Mouse (Mus musculus) midbrain, embryonic 11.5 days (tissue): ENCODE measurements around the gene Mlxipl. TPM values are rescaled to one million over a fixed set of nuclear protein-coding genes. Genes with fewer than 3 reads are reported as not detected.

Experiments
- ATAC-seq: fragments of 200-750 bp; cut with Nextera tagmentation; 2 replicates; pipeline ENCODE4 v1.8.0; 2017; ENCODE audit warnings: moderate TSS enrichment, moderate library complexity; ENCODE audit not compliant: low FRiP score
- DNase-seq: peaks from one replicate; pipeline ENCODE4 v3.0.0; 2015; ENCODE audit warnings: low spot score; ENCODE audit errors: missing footprints
- H3K27ac ChIP-seq: fragments of 300-500 bp; sonication (generic); 2 replicates; pipeline ENCODE4 v1.5.1; 2014; ENCODE audit warnings: low read depth, low read length
- H3K27me3 ChIP-seq: fragments of 300-500 bp; sonication (generic); 2 replicates; pipeline ENCODE4 v1.6.1; 2014; ENCODE audit warnings: mild to moderate bottlenecking, low read length, moderate library complexity, mixed read lengths; ENCODE audit not compliant: control insufficient read depth, insufficient read depth
- H3K36me3 ChIP-seq: fragments of 300-500 bp; sonication (generic); 2 replicates; pipeline ENCODE4 v1.6.1; 2014; ENCODE audit warnings: mild to moderate bottlenecking, low read length, moderate library complexity, mixed read lengths; ENCODE audit not compliant: control insufficient read depth, insufficient read depth
- H3K4me1 ChIP-seq: fragments of 300-500 bp; sonication (generic); 2 replicates; pipeline ENCODE4 v1.6.1; 2014; ENCODE audit warnings: low read length; ENCODE audit not compliant: control insufficient read depth, insufficient read depth
- H3K4me2 ChIP-seq: fragments of 300-500 bp; sonication (generic); 2 replicates; pipeline ENCODE4 v1.6.1; 2014; ENCODE audit warnings: mild to moderate bottlenecking, moderate library complexity
- H3K4me3 ChIP-seq: fragments of 300-500 bp; sonication (generic); 2 replicates; pipeline ENCODE4 v1.5.1; 2014; ENCODE audit warnings: low read depth, low read length
- H3K9ac ChIP-seq: fragments of 300-500 bp; sonication (generic); 2 replicates; pipeline ENCODE4 v1.6.1; 2014; ENCODE audit warnings: low read length
- H3K9me3 ChIP-seq: fragments of 300-500 bp; sonication (generic); 2 replicates; pipeline ENCODE4 v1.6.1; 2016; ENCODE audit warnings: low read length; ENCODE audit not compliant: control insufficient read depth
- WGBS: fragments of 180-500 bp; shearing (Covaris S2); extraction: QIAGEN DNeasy Blood & Tissue Kit; methylation state at CpG from one replicate; pipeline ENCODE4 v1.1.7; 2014; 5-methylcytosine and 5-hydroxymethylcytosine counted together
- polyA plus RNA-seq: library from polyadenylated mRNA; unstranded; fragments of >200 nt; fragmentation: Nextera tagmentation; extraction: Ambion mirVana; gene quantifications from 2 replicates; pipeline ENCODE4 v1.2.1, GENCODE M21; 2014

Gene Mlxipl
- polyA plus RNA-seq, 1 experiment from 2014 or later: 2.1 TPM

DNA sequence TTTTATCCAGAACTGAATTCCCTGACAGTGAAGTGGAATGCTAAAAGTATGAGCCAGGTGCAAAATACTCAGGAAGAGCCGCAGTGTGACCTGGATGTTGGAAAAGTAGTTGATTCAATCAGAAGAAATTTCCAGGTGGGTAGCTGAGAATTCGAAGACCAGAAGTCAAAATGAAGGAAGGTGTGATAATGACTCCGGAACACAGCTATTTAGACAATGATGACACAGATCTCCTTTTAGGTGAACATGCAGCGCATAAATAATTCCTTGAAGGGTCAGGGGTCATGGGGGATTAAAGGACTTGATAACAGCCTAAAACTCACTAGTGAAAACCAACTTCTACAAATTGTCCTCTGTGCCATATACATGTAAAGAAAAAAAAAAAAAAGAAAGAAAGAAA lies 77.8 kb downstream of the Mlxipl start:
- Histone ChIP-seq H3K27ac (no peak overlapping the region), H3K4me2 (no peak overlapping the region), H3K36me3 (no peaks in the 10 kb centered on the region), H3K9me3 (no peaks in the 10 kb centered on the region), H3K4me3 (no peak overlapping the region), H3K27me3 (no peaks in the 10 kb centered on the region), H3K4me1 (0 out of 2 replicates have a peak, but pooled peaks cover 4% of the 10 kb centered on the region), H3K9ac (no peak overlapping the region)
- whole genome bisulfite sequencing: 94% methylated on average over 4 of the region's 4 CpGs
- no peak for ATAC-seq
- no peak for DNase-seq

GRCm38 (mm10) chr5:135168063-135169062 lies 78.7 kb downstream of the Mlxipl start, which contains the start of gene Bcl7b:
TSS of gene Bcl7b (plus strand) at chr5:135168283.
- H3K4me2 ChIP-seq: peak within 1 kb of the TSS; percentile 92
- no peaks in the 10 kb centered on the region for H3K27me3 ChIP-seq
- peak within 1 kb of the TSS; percentile 88 for H3K9ac ChIP-seq
- ATAC-seq: peak; percentile 98
- DNase-seq: peak; percentile 99
- peak within 1 kb of the TSS; percentile 98 for H3K27ac ChIP-seq
- peak within 1 kb of the TSS; percentile 73 for H3K4me3 ChIP-seq
- 0 out of 2 replicates have a peak, but pooled peaks cover 4% of the 10 kb centered on the region for H3K4me1 ChIP-seq
- 3% methylated on average over 88 of the region's 95 CpGs for WGBS
- peaks cover 5% of the 10 kb centered on the region; the same call in 1 of the 2 replicates for H3K36me3 ChIP-seq
- no peaks in the 10 kb centered on the region for H3K9me3 ChIP-seq

GRCm38 (mm10) chr5:135169479-135169878 lies 79.8 kb downstream of the Mlxipl start:
- Histone ChIP-seq H3K36me3 (peaks cover 5% of the 10 kb centered on the region; the same call in 1 of the 2 replicates), H3K4me2 (peak overlapping the region; percentile 92), H3K27me3 (no peaks in the 10 kb centered on the region), H3K4me1 (0 out of 2 replicates have a peak, but pooled peaks cover 4% of the 10 kb centered on the region), H3K4me3 (peak overlapping the region; percentile 73), H3K9me3 (no peaks in the 10 kb centered on the region), H3K27ac (no peak overlapping the region), H3K9ac (peak overlapping the region; percentile 87)
- DNase-seq (no peak), ATAC-seq (no peak)
- WGBS: 93% methylated on average over 5 of the region's 5 CpGs

DNA sequence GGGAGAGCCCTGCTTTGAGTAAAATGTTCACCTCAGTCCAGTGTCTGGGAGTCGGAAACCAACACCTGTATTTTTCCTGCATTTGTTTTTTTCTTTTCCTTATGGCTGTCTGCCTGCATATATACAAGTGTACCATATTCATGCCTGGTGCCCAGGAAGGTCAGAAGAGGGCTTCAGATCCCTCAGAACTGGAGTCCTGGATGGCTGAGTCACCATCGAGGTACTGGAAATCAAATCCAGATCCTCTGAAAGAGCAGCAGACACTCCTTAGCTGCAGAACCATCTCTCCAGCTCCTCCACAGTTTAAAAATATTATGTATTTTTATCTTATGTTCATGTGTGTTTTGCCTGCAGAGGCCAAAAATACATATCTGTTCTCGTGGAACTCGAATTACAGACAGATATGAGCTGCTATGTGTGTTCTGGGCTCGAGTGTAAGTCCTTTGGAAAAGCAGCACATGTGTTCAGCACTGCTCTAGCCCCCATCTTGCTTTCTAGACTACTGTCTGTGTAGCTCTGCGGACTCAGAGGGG lies 82.1 kb downstream of the Mlxipl start:
- no peaks in the 10 kb centered on the region for H3K9me3 ChIP-seq
- 92% methylated on average over 6 of the region's 6 CpGs for WGBS

DNA sequence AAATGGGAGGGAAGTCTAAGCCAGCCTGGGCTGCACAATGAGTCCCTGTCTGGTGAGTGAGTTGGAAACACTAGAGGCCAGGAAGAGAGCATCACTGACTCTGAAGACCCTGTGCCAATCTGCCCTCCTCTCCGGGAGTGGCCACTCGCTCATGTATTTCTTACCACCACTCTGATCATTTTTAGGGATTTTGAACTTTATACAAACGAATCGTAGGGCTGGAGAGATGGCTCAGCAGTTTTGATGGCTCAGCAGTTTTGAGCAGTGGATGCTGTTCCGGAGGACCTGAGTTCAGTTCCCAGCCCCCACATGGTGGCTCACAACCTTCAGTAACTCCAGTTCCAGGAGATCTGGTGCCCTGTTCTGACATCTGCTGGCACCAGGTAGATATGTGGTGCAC lies 83.3 kb downstream of the Mlxipl start:
- 95% methylated on average over 5 of the region's 5 CpGs for WGBS
- Histone ChIP-seq H3K9me3 (no peaks in the 10 kb centered on the region), H3K9ac (no peak overlapping the region), H3K27me3 (no peaks in the 10 kb centered on the region), H3K4me1 (0 out of 2 replicates have a peak, but pooled peaks cover 4% of the 10 kb centered on the region), H3K27ac (no peak overlapping the region), H3K36me3 (peaks cover 5% of the 10 kb centered on the region; the same call in 1 of the 2 replicates), H3K4me3 (no peak overlapping the region), H3K4me2 (no peak overlapping the region)
- DNase-seq (no peak), ATAC-seq (no peak)

More for the DNA sequence above, 82.1 kb downstream of the Mlxipl start:
- Histone ChIP-seq H3K4me3 (no peak overlapping the region), H3K9ac (no peak overlapping the region), H3K27me3 (no peaks in the 10 kb centered on the region), H3K27ac (no peak overlapping the region), H3K4me2 (no peak overlapping the region), H3K4me1 (0 out of 2 replicates have a peak, but pooled peaks cover 4% of the 10 kb centered on the region), H3K36me3 (peaks cover 5% of the 10 kb centered on the region; the same call in 1 of the 2 replicates)
- ATAC-seq: no peak
- no peak for DNase-seq

- Histone ChIP-seq H3K4me2 (no peak overlapping the region), H3K9me3 (no peaks in the 10 kb centered on the region), H3K27ac (no peak overlapping the region), H3K4me3 (no peak overlapping the region), H3K4me1 (no peaks in the 10 kb centered on the region), H3K36me3 (peaks cover 14% of the 10 kb centered on the region; the same call in 1 of the 2 replicates), H3K9ac (no peak overlapping the region), H3K27me3 (no peaks in the 10 kb centered on the region)
- ATAC-seq: no peak
- no peak for DNase-seq
Measured at GRCm38 (mm10) chr5:135175086-135175485, 85.4 kb downstream of the Mlxipl start.

DNA sequence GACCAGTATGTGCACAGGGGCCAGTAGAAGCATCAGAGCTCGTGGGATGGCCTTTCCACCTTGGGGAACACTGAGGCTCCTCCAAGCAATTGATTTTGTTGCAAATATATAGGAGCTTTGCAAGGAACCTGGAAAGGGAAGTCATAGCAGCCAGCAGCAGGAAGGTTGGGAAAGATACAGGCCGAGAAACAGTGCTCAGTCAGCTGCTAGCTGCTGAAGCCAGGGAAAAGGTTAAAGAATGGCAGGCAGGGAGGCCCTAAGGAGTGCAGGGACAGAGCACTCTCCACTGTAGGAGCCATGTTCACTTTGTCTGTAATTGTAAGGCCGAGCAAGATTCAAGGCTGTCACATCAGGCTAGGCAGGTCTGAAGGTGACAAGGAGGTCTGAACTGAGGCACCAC lies 88.8 kb downstream of the Mlxipl start:
- H3K4me2 ChIP-seq: no peak overlapping the region
- peak; percentile 66 for DNase-seq
- H3K4me1 ChIP-seq: no peaks in the 10 kb centered on the region
- H3K9me3 ChIP-seq: no peaks in the 10 kb centered on the region
- H3K27ac ChIP-seq: no peak overlapping the region
- no peak overlapping the region for H3K4me3 ChIP-seq
- no peaks in the 10 kb centered on the region for H3K27me3 ChIP-seq
- 85% methylated on average over 3 of the region's 3 CpGs for WGBS
- no peak for ATAC-seq
- H3K36me3 ChIP-seq: peaks cover 24% of the 10 kb centered on the region
- H3K9ac ChIP-seq: no peak overlapping the region

GRCm38 (mm10) chr5:135178996-135179395 lies 89.3 kb downstream of the Mlxipl start:
- no peak for DNase-seq
- Histone ChIP-seq H3K27ac (no peak overlapping the region), H3K4me1 (no peaks in the 10 kb centered on the region), H3K27me3 (no peaks in the 10 kb centered on the region), H3K9ac (no peak overlapping the region), H3K4me3 (no peak overlapping the region), H3K9me3 (no peaks in the 10 kb centered on the region), H3K4me2 (no peak overlapping the region), H3K36me3 (peaks cover 24% of the 10 kb centered on the region)
- 91% methylated on average over 4 of the region's 4 CpGs for WGBS
- ATAC-seq: no peak

- ATAC-seq (no peak), DNase-seq (no peak)
- no peak overlapping the region for H3K4me3 ChIP-seq
- H3K9me3 ChIP-seq: no peaks in the 10 kb centered on the region
- H3K9ac ChIP-seq: no peak overlapping the region
- H3K27me3 ChIP-seq: no peaks in the 10 kb centered on the region
- H3K4me2 ChIP-seq: no peak overlapping the region
- 96% methylated on average over 7 of the region's 7 CpGs for WGBS
- no peaks in the 10 kb centered on the region for H3K4me1 ChIP-seq
- no peak overlapping the region for H3K27ac ChIP-seq
- H3K36me3 ChIP-seq: peaks cover 24% of the 10 kb centered on the region
Measured at GRCm38 (mm10) chr5:135179616-135180015, 89.9 kb downstream of the Mlxipl start.
